ENCODE assay signal across 18 mouse cellular contexts in genomic region chr4:128002638-128003101, GRCm38 (mm10). TPM values are rescaled to one million over a fixed set of nuclear protein-coding genes. Genes with fewer than 3 reads are reported as not detected.
DNase-seq lines count a peak whose midpoint lies in the region; ATAC-seq lines count a peak whose summit lies in the region.
"Had no signal": no experiment of that assay in that cellular context is flagged by ENCODE, and none has a peak within 500 bp of the region (broad histone marks: within the 10 kb centered on the region; RNA-seq: fewer than 3 reads in every experiment).

No protein-coding gene starts in this region.

- peak; percentile 81 for ATAC-seq in frontal cortex, adult (ENCODE audit: low TSS enrichment)
- ATAC-seq: CD4-positive, CD25-positive, alpha-beta regulatory T cell, adult 4 months; liver, postnatal 0 days; midbrain, embryonic 15.5 days had no signal

- no peak for DNase-seq in frontal cortex, postnatal 14 days (ENCODE audit: low spot score in 2 of 2)
- peak; percentile 18 for DNase-seq in layer of hippocampus, adult 11-12 months (ENCODE audit: low spot score)
- no peak for DNase-seq in layer of hippocampus, adult 8-10 months (ENCODE audit: low spot score in 2 of 2)
- peak; percentile 54 to 68 for DNase-seq in right cerebral cortex, postnatal 10 days (ENCODE audit: low spot score in 2 of 2)
- no peak for DNase-seq in right cerebral cortex, postnatal 14 days
- DNase-seq in gastrocnemius, postnatal 4 days (ENCODE audit: low spot score in 2 of 2) = no peak
- DNase-seq: adrenal gland, postnatal 10 days; gastrocnemius, postnatal 14 days; kidney, adult 8-10 months; kidney, postnatal 36 days; liver, postnatal 0 days; lung, postnatal 4 days; thymus, postnatal 25 days had no signal

RNA-seq across cellular contexts. Expression of gene Csmd2, which starts 15.0 kb away (rescaled TPM):
- 10 to 100 TPM; 44.2 to 51.5 (median 46.8) TPM for total RNA-seq in layer of hippocampus, adult 8-10 months (2022)
- total RNA-seq in gastrocnemius, postnatal 4 days (2021) = under 1 TPM; 0.36 to 0.52 TPM
- total RNA-seq: common myeloid progenitor, adult 5-6 weeks; MEL had no signal

RNA-seq across cellular contexts. Expression of gene CK137956, which starts 31.9 kb away (rescaled TPM):
- total RNA-seq in layer of hippocampus, adult 8-10 months (2022) = under 1 TPM; 0.45 to 0.99 (median 0.83) TPM
- not detected for total RNA-seq in gastrocnemius, postnatal 4 days (2021)
- total RNA-seq: adrenal gland, postnatal 10 days; common myeloid progenitor, adult 5-6 weeks; gastrocnemius, postnatal 14 days; MEL had no signal

Comparison
In these comparisons a context has a peak if more than half of its experiments do, and no peak if none do; other contexts are left out.
1. DNase-seq: peak in layer of hippocampus, adult 11-12 months (single experiment) and right cerebral cortex, postnatal 10 days (2 of 2); none in frontal cortex, postnatal 14 days (0 of 2), layer of hippocampus, adult 8-10 months (0 of 2), right cerebral cortex, postnatal 14 days (single experiment) and gastrocnemius, postnatal 4 days (0 of 2).
2. RNA of gene Csmd2, which starts 15.0 kb away (total RNA-seq): 44.2 to 51.5 TPM in layer of hippocampus, adult 8-10 months; 0.36 to 0.52 TPM in gastrocnemius, postnatal 4 days; every median in the first group is over 10 times any median in the second.